Mouse (Mus musculus) erythroblast, embryonic 14.5 days (primary cell): ENCODE results near the gene Gcm1.
"Not testable (repeated sequence)": the region's sequence is repeated elsewhere in the genome, so short reads cannot be mapped to it uniquely, and the experiment has no call there.

Source experiments
- GATA1 ChIP-seq: IDR thresholded peaks from 2 replicates; pipeline ENCODE4 v1.6.1; 2012; ENCODE audit warnings: low read length, inconsistent platforms, mixed read lengths
- TAL1 ChIP-seq: IDR thresholded peaks from 3 replicates; pipeline ENCODE4 v1.6.1; 2012; ENCODE audit warnings: low read length, inconsistent platforms, mixed read lengths

DNA sequence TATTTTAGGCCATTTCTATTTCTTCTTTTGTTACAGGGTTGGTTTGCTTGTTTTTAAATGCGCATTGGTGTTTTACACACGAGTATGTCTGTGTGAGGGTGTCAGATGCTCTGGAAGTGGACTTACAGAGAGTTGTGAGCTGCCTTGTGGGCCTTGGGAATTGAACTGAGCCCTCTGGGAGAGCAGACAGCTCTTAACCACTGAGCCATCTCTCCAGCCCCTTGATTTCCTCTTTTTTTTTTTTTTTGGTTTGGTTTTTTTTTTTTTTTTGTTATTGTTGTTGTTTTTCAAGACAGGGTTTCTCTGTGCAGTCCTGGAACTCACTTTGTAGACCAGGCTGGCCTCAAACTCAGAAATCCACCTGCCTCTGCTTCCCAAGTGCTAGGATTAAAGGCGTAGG is 21.6 kb downstream of the Gcm1 start:
- TF ChIP-seq GATA1, TAL1: not testable (repeated sequence)
